Mouse (Mus musculus) forebrain, embryonic 16.5 days (tissue): ENCODE results near the gene 6030445D17Rik. TPM values are rescaled to one million over a fixed set of nuclear protein-coding genes. Genes with fewer than 3 reads are reported as not detected.

Experiments
- ATAC-seq: fragments of 200-750 bp; cut with Nextera tagmentation; 2 replicates; pipeline ENCODE4 v1.8.0; 2017; ENCODE audit warnings: mild to moderate bottlenecking, moderate library complexity
- H3K27ac ChIP-seq: fragments of 300-500 bp; sonication (generic); 2 replicates; pipeline ENCODE4 v1.5.1; 2014; ENCODE audit warnings: low read length, control low read depth
- H3K27me3 ChIP-seq: fragments of 300-500 bp; sonication (generic); replicated peaks from 2 replicates; pipeline ENCODE4 v1.6.1; 2014; ENCODE audit warnings: low read length; ENCODE audit not compliant: control insufficient read depth, insufficient read depth
- H3K36me3 ChIP-seq: fragments of 300-500 bp; sonication (generic); 2 replicates; pipeline ENCODE4 v1.6.1; 2014; ENCODE audit not compliant: control insufficient read depth, insufficient read depth
- H3K4me1 ChIP-seq: fragments of 300-500 bp; sonication (generic); replicated peaks from 2 replicates; pipeline ENCODE4 v1.6.1; 2014; ENCODE audit warnings: low read length; ENCODE audit not compliant: control insufficient read depth, insufficient read depth
- H3K4me2 ChIP-seq: fragments of 300-500 bp; sonication (generic); 2 replicates; pipeline ENCODE4 v1.6.1; 2014; ENCODE audit warnings: mild to moderate bottlenecking, low read length, control low read depth
- H3K4me3 ChIP-seq: fragments of 300-500 bp; sonication (generic); replicated peaks from 2 replicates; pipeline ENCODE4 v1.5.1; 2014; ENCODE audit warnings: mild to moderate bottlenecking, low read length, control low read depth
- H3K9ac ChIP-seq: fragments of 300-500 bp; sonication (generic); replicated peaks from 2 replicates; pipeline ENCODE4 v1.6.1; 2014; ENCODE audit warnings: low read depth, low read length, control low read depth
- H3K9me3 ChIP-seq: fragments of 300-500 bp; sonication (generic); 2 replicates; pipeline ENCODE4 v1.6.1; 2016; ENCODE audit warnings: low read length; ENCODE audit not compliant: control insufficient read depth
- WGBS: fragments of 180-500 bp; shearing (Covaris S2); extraction: QIAGEN DNeasy Blood & Tissue Kit; methylation state at CpG from one replicate; pipeline ENCODE4 v1.1.7; 2014; 5-methylcytosine and 5-hydroxymethylcytosine counted together
- polyA plus RNA-seq: library from polyadenylated mRNA; unstranded; fragments of >200 nt; fragmentation: Nextera tagmentation; extraction: Ambion mirVana; gene quantifications from 2 replicates; pipeline ENCODE4 v1.2.1, GENCODE M21; 2015

The 6030445D17Rik gene
- polyA plus RNA-seq, 1 experiment from 2014 or later, result 0.15 TPM

- ATAC-seq, result no peak
- WGBS, result 10% methylated on average over 10 of the region's 10 CpGs
Measured at GRCm38 (mm10) chr4:136454850-136455260, 7.2 kb upstream of the 6030445D17Rik start.

GRCm38 (mm10) chr4:136456516-136457218 lies 5.4 kb upstream of the 6030445D17Rik start:
- ATAC-seq, result no peak
- Histone ChIP-seq H3K36me3 (no peaks in the 10 kb centered on the region), H3K9ac (no peak overlapping the region), H3K27me3 (peaks cover 7% of the 10 kb centered on the region; the same call in 1 of the 2 replicates), H3K4me2 (no peak overlapping the region), H3K9me3 (no peaks in the 10 kb centered on the region), H3K4me3 (no peak overlapping the region), H3K27ac (no peak overlapping the region), H3K4me1 (peaks cover 1% of the 10 kb centered on the region)
- 91% methylated on average over 6 of the region's 6 CpGs for whole genome bisulfite sequencing

More at GRCm38 (mm10) chr4:136454850-136455260, 7.2 kb upstream of the 6030445D17Rik start:
- Histone ChIP-seq H3K4me3 (no peak overlapping the region), H3K9ac (no peak overlapping the region), H3K4me1 (no peaks in the 10 kb centered on the region), H3K27me3 (no peaks in the 10 kb centered on the region), H3K36me3 (no peaks in the 10 kb centered on the region), H3K27ac (no peak overlapping the region), H3K9me3 (no peaks in the 10 kb centered on the region), H3K4me2 (no peak overlapping the region)

- Histone ChIP-seq H3K27me3 (peaks cover 14% of the 10 kb centered on the region), H3K4me2 (no peak overlapping the region), H3K4me3 (no peak overlapping the region), H3K9me3 (no peaks in the 10 kb centered on the region), H3K36me3 (no peaks in the 10 kb centered on the region), H3K27ac (no peak overlapping the region), H3K9ac (no peak overlapping the region), H3K4me1 (peaks cover 10% of the 10 kb centered on the region)
- ATAC-seq, result no peak
- WGBS, result 69% methylated on average over 7 of the region's 7 CpGs
Measured at GRCm38 (mm10) chr4:136458276-136458675, 3.8 kb upstream of the 6030445D17Rik start.

- Histone ChIP-seq H3K4me2 (no peak overlapping the region), H3K36me3 (no peaks in the 10 kb centered on the region), H3K4me1 (peaks cover 11% of the 10 kb centered on the region), H3K9me3 (no peaks in the 10 kb centered on the region), H3K27ac (no peak overlapping the region), H3K27me3 (peaks cover 22% of the 10 kb centered on the region), H3K4me3 (no peak overlapping the region), H3K9ac (no peak overlapping the region)
- 55% methylated on average over 12 of the region's 12 CpGs for WGBS
- no peak for ATAC-seq
Measured at GRCm38 (mm10) chr4:136459210-136459609, 2.8 kb upstream of the 6030445D17Rik start.

GRCm38 (mm10) chr4:136461206-136461605 lies 844 bp upstream of the 6030445D17Rik start:
- 41% methylated on average over 4 of the region's 4 CpGs for WGBS
- H3K27me3 ChIP-seq, result peaks cover 25% of the 10 kb centered on the region

GRCm38 (mm10) chr4:136461761-136462085 lies 327 bp upstream of the 6030445D17Rik start:
- H3K27me3 ChIP-seq, result peaks cover 25% of the 10 kb centered on the region

More at GRCm38 (mm10) chr4:136461206-136461605, 844 bp upstream of the 6030445D17Rik start:
- no peak overlapping the region for H3K9ac ChIP-seq
- H3K36me3 ChIP-seq, result no peaks in the 10 kb centered on the region
- H3K27ac ChIP-seq, result no peak overlapping the region
- peaks cover 11% of the 10 kb centered on the region for H3K4me1 ChIP-seq
- H3K4me3 ChIP-seq, result no peak overlapping the region
- no peaks in the 10 kb centered on the region for H3K9me3 ChIP-seq
- ATAC-seq, result no peak
- no peak overlapping the region; the same call in 1 of the 2 replicates for H3K4me2 ChIP-seq

GRCm38 (mm10) chr4:136462839-136463178 lies 759 bp downstream of the 6030445D17Rik start:
- peak overlapping the region; percentile 80 for H3K4me3 ChIP-seq
- peaks cover 13% of the 10 kb centered on the region for H3K4me1 ChIP-seq
- under 1% methylated on average over 8 of the region's 8 CpGs for WGBS
- H3K4me2 ChIP-seq, result peak overlapping the region; percentile 98
- H3K9ac ChIP-seq, result peak overlapping the region; percentile 78
- H3K27ac ChIP-seq, result no peak overlapping the region
- H3K9me3 ChIP-seq, result no peaks in the 10 kb centered on the region
- no peaks in the 10 kb centered on the region for H3K36me3 ChIP-seq
- ATAC-seq, result peak; percentile 77
- H3K27me3 ChIP-seq, result peaks cover 25% of the 10 kb centered on the region

More at GRCm38 (mm10) chr4:136461761-136462085, 327 bp upstream of the 6030445D17Rik start:
- Histone ChIP-seq H3K4me1 (peaks cover 13% of the 10 kb centered on the region), H3K4me3 (peak overlapping the region; percentile 80), H3K27ac (no peak overlapping the region), H3K9ac (peak overlapping the region; percentile 78), H3K36me3 (no peaks in the 10 kb centered on the region), H3K9me3 (no peaks in the 10 kb centered on the region), H3K4me2 (peak overlapping the region; percentile 98)
- WGBS, result 12% methylated on average over 6 of the region's 6 CpGs
- ATAC-seq, result no peak

GRCm38 (mm10) chr4:136463436-136463835 lies 1.4 kb downstream of the 6030445D17Rik start:
- no peaks in the 10 kb centered on the region for H3K36me3 ChIP-seq
- H3K9ac ChIP-seq, result no peak overlapping the region
- H3K27me3 ChIP-seq, result peaks cover 25% of the 10 kb centered on the region
- H3K4me2 ChIP-seq, result peak overlapping the region; percentile 98
- H3K27ac ChIP-seq, result no peak overlapping the region
- WGBS, result 18% methylated on average over 9 of the region's 9 CpGs
- peak overlapping the region; percentile 80 for H3K4me3 ChIP-seq
- peaks cover 13% of the 10 kb centered on the region for H3K4me1 ChIP-seq
- H3K9me3 ChIP-seq, result no peaks in the 10 kb centered on the region
- ATAC-seq, result no peak

GRCm38 (mm10) chr4:136466226-136466625 lies 4.2 kb downstream of the 6030445D17Rik start:
- 53% methylated on average over 4 of the region's 4 CpGs for WGBS
- Histone ChIP-seq H3K27ac (no peak overlapping the region), H3K36me3 (no peaks in the 10 kb centered on the region), H3K27me3 (peaks cover 22% of the 10 kb centered on the region), H3K9ac (no peak overlapping the region), H3K4me3 (no peak overlapping the region), H3K4me1 (peaks cover 24% of the 10 kb centered on the region), H3K4me2 (no peak overlapping the region), H3K9me3 (no peaks in the 10 kb centered on the region)
- ATAC-seq, result no peak
